Mouse (Mus musculus) NIH3T3 (cell line): ENCODE measurements at regions not wholly inside any gene's neighbourhood (a gene's known extent, or its start where the extent isn't known, plus 50 kb on each side); places are given as distances from the start of the nearest gene placed in this dataset.
A peak's percentile ranks its signal among the peaks of the same experiment; 100 is the strongest.
"Not testable (repeated sequence)": the region's sequence is repeated elsewhere in the genome, so short reads cannot be mapped to it uniquely, and the experiment has no call there.

Experiments
- DNase-seq: peaks from one replicate; pipeline ENCODE4 v3.0.0-alpha.2; 2012; ENCODE audit warnings: low read depth

DNA sequence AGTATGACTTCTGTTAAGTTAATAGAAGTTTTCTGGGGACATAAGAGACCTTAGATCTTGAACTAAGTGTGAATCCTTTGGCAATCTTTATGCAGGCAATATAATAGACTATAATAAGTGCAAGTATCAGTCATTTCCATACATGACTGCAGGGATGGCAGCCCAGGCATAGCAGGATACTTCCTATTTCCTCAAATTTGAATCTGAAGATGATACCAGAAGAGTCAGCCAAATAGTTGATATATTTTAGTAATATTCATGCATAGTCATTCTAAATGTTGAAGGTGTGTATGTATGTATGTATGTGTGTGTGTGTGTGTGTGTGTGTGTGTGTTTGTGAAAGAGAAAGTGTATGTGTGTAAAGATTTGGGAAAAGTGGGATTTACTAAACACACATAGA, 64.3 kb downstream of the Prl2c2 start:
- not testable (repeated sequence) for DNase-seq

- DNase-seq = peak; percentile 75
These were observed 70.1 kb downstream of the Prl2c2 start for GRCm38 (mm10) chr13:12935103-12935502.

DNA sequence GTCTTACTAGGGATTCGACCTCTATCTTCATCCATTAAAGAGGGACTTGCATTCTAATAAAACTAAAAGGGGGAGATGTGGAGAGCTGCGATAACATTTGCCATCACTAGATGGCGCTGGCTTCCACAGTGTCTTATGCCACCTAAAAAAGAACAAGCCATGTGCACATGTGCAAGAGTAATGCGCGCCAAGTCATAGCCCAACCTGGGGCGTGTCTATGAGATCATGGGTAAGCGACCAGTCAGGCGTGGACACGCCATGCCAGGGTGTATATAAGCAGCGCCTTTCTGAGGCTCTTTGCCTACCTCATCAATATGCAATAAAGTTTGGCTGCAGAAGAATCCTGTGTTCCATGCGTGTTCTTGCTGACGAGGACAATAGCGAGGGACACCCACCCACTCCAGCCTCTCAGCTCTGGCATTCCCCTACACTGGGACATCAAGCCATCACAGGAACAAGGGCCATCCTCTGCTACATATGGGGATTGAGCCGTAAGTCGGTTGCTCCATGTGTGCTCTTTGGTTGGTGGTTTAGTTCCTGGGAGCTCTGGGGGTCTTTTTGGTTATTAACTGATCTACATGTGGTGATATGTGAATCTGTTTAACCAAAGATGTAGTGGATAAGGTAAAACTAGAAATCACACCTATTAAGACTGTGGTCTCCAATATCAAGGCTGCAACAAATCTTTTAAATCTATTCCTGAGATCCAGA, 73.1 kb downstream of the Prl2c2 start:
- peak; percentile 67 for DNase-seq

- DNase-seq = peak; percentile 50
These were observed 74.6 kb downstream of the Prl2c2 start for GRCm38 (mm10) chr13:12930566-12930965.

DNA sequence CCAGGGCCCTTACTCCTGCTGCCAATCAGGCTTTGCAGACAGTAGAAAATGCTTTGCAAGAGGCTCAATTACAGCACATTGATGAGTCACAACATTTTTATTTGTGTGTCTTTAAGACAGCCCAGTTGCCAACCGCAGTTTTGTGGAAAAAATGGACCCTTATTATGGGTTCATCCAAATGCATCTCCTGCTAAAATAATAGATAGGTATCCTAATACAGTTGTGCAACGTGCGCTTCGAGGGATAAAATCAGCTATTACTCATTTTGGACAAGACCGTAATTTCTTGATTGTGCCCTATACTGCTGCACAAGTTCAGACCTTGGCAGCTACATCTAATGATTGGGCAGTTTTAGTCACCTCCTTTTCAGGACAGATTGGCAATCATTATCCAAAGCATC, 75.4 kb downstream of the Prl2c2 start:
- no peak for DNase-seq

- DNase-seq = no peak
These were observed 77.4 kb downstream of the Prl2c2 start for GRCm38 (mm10) chr13:12927587-12928345.

GRCm38 (mm10) chr13:12925604-12926003, 79.6 kb downstream of the Prl2c2 start:
- peak; percentile 52 for DNase-seq

GRCm38 (mm10) chr13:12912902-12913301, 92.3 kb downstream of the Prl2c2 start:
- DNase-seq = no peak

DNA sequence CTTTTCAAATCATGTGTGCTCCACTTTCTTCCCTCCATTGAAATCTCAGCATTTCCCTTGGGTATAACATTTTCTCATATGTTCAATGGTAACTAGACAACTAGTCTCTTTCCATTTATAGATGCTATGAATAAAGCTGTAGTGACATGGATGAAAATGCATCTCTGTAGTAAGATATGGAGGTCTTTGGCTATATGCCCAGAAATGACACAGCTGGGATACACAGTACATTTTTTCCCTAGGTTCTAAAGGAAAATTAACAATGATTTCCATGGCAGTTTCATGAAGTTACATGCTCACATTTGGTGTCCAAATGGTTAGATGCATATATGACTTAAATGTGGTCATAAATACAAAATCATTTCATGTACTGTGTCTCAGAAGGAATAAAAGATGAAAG, 99.0 kb downstream of the Prl2c2 start:
- peak; percentile 60 for DNase-seq

- DNase-seq = peak; percentile 46
These were observed 89.8 kb upstream of the Prl2c3 start for GRCm38 (mm10) chr13:12889631-12890030.

GRCm38 (mm10) chr13:12879506-12879905, 79.6 kb upstream of the Prl2c3 start:
- DNase-seq = not testable (repeated sequence)

DNA sequence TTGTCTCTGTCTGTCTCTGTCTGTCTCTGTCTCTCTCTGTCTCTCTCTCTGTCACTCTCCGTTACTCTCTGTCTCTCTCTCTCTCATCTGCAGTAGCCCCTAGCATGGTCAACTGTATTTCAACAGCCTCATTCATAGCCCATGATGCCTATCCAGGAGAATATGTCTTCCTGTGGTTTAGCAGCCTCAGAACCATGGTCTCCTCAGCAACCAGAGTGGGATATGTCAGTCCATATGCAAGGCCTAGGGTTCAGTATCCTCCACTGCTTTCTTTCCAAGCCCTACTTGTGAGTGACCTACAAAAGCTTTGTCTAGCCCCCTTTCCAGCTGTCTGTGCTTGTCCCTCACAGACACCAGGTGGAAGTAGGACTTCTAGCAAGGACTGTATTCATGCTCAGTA, 65.1 kb upstream of the Prl2c3 start:
- DNase-seq = not testable (repeated sequence)

- peak; percentile 43 for DNase-seq
These were observed 64.4 kb upstream of the Prl2c3 start for GRCm38 (mm10) chr13:12864263-12864662.

- DNase-seq = not testable (repeated sequence)
These were observed 63.7 kb upstream of the Prl2c3 start for GRCm38 (mm10) chr13:12863542-12863941.

GRCm38 (mm10) chr13:12860954-12861353, 61.1 kb upstream of the Prl2c3 start:
- DNase-seq = not testable (repeated sequence)

GRCm38 (mm10) chr13:12859930-12860329, 60.1 kb upstream of the Prl2c3 start:
- not testable (repeated sequence) for DNase-seq
